Mouse (Mus musculus) thymus, adult 2 months (tissue): ENCODE data around the gene Pcsk6.

ENCODE experiments used
- CTCF ChIP-seq: fragments of 200-500 bp; IDR thresholded peaks from 2 replicates; pipeline ENCODE4 v1.5.1; 2012; ENCODE audit warnings: mild to moderate bottlenecking, control low read depth, low read length, moderate library complexity, borderline replicate concordance; ENCODE audit not compliant: control insufficient read depth, poor library complexity, insufficient read depth; ENCODE audit errors: extremely low read depth
- POLR2A ChIP-seq: fragments of 200-500 bp; IDR thresholded peaks from 2 replicates; pipeline ENCODE4 v1.6.1; 2012; ENCODE audit warnings: mild to moderate bottlenecking, low read length, control low read depth, moderate library complexity; ENCODE audit not compliant: control insufficient read depth, poor library complexity, insufficient read depth; ENCODE audit errors: extremely low read depth

DNA sequence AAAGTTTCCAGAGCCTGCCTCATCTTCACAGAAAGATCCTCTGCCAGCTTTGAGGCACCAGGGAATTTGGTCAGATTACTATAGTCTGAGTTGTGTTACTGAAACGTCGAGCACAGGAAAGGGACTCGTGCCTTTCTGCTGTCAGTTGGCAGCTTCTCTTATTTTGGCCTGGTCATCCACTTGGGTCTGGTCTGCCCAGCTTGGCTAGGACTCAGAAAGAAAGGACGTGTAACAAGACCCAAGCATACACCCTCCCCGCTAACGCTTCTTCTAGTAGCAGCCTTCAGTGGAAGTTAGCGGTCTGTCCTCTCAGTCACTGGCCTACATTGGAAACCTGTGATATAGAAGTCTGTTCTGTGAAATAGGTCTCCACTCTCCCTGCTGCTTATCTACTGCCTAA is 223.0 kb downstream of the Pcsk6 start:
- TF ChIP-seq CTCF (no peak), POLR2A (no peak)
